Mouse (Mus musculus) kidney, adult 2 months (tissue): ENCODE measurements around the gene Irs3. TPM values are rescaled to one million over a fixed set of nuclear protein-coding genes. Genes with fewer than 3 reads are reported as not detected.

ENCODE experiments used
- DNase-seq: peaks from one replicate; pipeline ENCODE4 v3.0.0; 2021
- H3K27ac ChIP-seq: fragments of 200-500 bp; 2 replicates; pipeline ENCODE4 v1.5.1; 2012; ENCODE audit warnings: low read depth, low read length, control low read depth, inconsistent platforms; ENCODE audit not compliant: insufficient read depth
- H3K27me3 ChIP-seq: fragments of 200-500 bp; replicated peaks from 2 replicates; pipeline ENCODE4 v1.6.1; 2012; ENCODE audit warnings: mild to moderate bottlenecking, moderate library complexity, low read length, inconsistent platforms; ENCODE audit not compliant: control insufficient read depth, insufficient read depth
- H3K36me3 ChIP-seq: fragments of 200-500 bp; 2 replicates; pipeline ENCODE4 v1.6.1; 2012; ENCODE audit warnings: mild to moderate bottlenecking, moderate library complexity, low read length, inconsistent platforms; ENCODE audit not compliant: control insufficient read depth, insufficient read depth
- H3K4me1 ChIP-seq: fragments of 200-500 bp; 2 replicates; pipeline ENCODE4 v1.6.1; 2011; ENCODE audit warnings: low read length; ENCODE audit not compliant: control insufficient read depth, insufficient read depth
- H3K4me3 ChIP-seq: fragments of 200-500 bp; 2 replicates; pipeline ENCODE4 v1.5.1; 2011; ENCODE audit warnings: mild to moderate bottlenecking, low read depth, low read length, control low read depth; ENCODE audit not compliant: insufficient read depth
- CTCF ChIP-seq: fragments of 200-500 bp; conservative IDR thresholded peaks from 2 replicates; pipeline ENCODE4 v1.5.1; 2011; ENCODE audit warnings: low read depth, mild to moderate bottlenecking, control low read depth, low read length, moderate library complexity, mixed read lengths; ENCODE audit not compliant: insufficient read depth, insufficient read length
- POLR2A ChIP-seq: fragments of 200-500 bp; IDR thresholded peaks from one replicate; pipeline ENCODE4 v1.6.1; 2011; ENCODE audit warnings: low read depth, low read length, control low read depth
- WGBS: fragments of 180-500 bp; shearing (Covaris S2); methylation state at CpG from one replicate; pipeline ENCODE4 v1.1.7; 2018; 5-methylcytosine and 5-hydroxymethylcytosine counted together
- polyA plus RNA-seq: library from polyadenylated mRNA; depleted of rRNA; stranded (reverse); fragments of >200 nt; gene quantifications from 2 replicates; pipeline ENCODE4 v1.2.3, GENCODE M21; 2012; rRNA removed

Gene Irs3
- 4.2 and 4.4 TPM in 2 replicates for polyA plus RNA-seq

DNA sequence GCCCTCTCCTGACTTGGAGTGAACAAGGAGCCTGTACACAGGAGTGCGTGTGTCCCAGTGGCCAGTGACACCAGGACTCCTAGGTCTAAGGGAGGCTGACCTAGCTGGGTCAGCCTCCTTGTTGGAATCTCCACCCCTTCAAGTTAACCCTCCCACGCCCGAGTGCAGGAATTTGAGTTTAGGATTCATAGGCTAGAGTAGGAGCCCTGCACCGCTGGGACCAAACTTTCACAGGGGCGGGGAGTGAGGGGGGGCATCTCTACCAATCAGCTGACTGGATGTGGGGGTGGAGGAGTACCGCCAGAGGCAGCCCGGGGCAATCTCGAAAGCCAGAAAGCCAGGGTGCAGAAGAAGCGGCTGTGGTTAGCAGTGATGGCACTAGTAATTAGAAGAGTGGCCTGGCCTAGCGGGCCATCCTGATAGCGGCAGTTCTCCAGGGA lies at the start of gene Irs3:
Gene Irs3 (minus strand): TSS at position 63 of the 440 bp plus-strand sequence.
- Histone ChIP-seq H3K4me1 (no peaks in the 10 kb centered on the region; the same call in none of the 2 replicates), H3K36me3 (peaks cover 1% of the 10 kb centered on the region; the same call in 1 of the 2 replicates), H3K27ac (peak within 1 kb of the TSS; percentile 5), H3K4me3 (peak within 1 kb of the TSS; percentile 51), H3K27me3 (no peaks in the 10 kb centered on the region)
- peak; percentile 71 for DNase-seq
- WGBS, result 24% methylated on average over 11 of the region's 11 CpGs
- no peak for TF ChIP-seq CTCF
- no peak for TF ChIP-seq POLR2A

DNA sequence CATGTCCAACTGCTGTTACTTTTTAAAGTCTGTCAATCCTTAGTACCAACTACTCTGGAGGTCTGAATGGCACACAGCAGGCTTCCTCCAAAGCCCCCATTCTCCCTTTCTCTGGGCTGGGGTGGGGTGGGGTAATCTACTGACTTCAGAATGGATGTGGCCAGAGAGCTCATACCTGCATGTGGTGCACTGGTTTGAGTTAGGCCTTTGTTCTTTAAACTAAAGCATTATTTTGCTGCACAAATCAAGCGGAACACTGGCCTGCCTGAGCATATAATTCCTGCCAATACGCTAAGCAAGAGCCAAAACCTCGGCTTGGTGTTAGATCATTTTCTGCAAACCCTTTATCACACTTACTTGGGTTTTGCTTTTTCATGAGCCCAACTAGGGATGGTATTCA lies 49.3 kb upstream of the Irs3 start:
- Histone ChIP-seq H3K27me3 (no peaks in the 10 kb centered on the region), H3K36me3 (no peaks in the 10 kb centered on the region), H3K4me3 (no peak overlapping the region), H3K4me1 (no peaks in the 10 kb centered on the region), H3K27ac (no peak overlapping the region)
- TF ChIP-seq POLR2A (no peak), CTCF (no peak)
- no peak for DNase-seq
- 62% methylated on average over 3 of the region's 3 CpGs for WGBS

DNA sequence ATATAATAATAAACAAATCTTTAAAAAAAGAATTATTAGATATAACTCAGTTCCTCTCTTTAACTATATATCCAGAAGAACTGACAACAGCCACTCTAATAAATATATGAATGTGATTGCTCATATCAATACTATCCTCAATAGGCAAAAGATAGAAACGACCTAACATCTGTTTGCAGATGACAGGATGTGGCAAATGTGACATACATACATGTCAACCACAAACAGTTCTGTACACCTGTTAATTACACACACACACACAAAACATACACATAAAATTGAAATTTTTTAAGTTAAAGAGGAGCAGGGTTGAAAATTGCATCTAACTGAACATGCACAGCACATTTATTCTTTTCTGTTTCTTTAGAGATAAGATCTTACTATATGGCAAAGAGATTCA lies 46.4 kb upstream of the Irs3 start:
- Histone ChIP-seq H3K4me3 (no peak overlapping the region), H3K27ac (no peak overlapping the region), H3K27me3 (no peaks in the 10 kb centered on the region), H3K36me3 (no peaks in the 10 kb centered on the region), H3K4me1 (no peaks in the 10 kb centered on the region)
- DNase-seq, result no peak
- 71% methylated on average over 1 of the region's 1 CpGs for WGBS
- TF ChIP-seq CTCF (no peak), POLR2A (no peak)

DNA sequence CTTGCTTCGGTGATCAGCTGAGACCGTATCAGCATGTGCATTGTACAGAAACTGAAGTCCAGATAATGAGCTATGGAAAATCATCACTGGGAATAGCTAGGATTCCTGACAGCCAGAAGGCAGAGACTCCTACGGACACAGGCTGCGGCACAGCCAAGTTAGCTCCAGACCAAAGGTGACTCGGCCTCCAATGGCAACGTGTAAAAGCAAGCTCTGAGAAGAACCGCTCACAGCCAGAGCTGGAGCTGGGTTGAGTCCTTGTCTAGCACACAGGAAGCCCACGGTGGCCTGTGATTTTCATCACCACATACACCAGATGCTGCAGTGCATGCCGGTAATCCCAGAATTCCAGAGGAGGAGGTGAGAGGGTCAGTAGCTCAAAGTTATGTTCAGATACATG lies 45.0 kb upstream of the Irs3 start:
- H3K36me3 ChIP-seq, result no peaks in the 10 kb centered on the region
- TF ChIP-seq CTCF, result no peak
- TF ChIP-seq POLR2A, result no peak
- WGBS, result 32% methylated on average over 9 of the region's 9 CpGs
- H3K27ac ChIP-seq, result no peak overlapping the region
- DNase-seq, result peak; percentile 48
- H3K4me1 ChIP-seq, result no peaks in the 10 kb centered on the region
- H3K27me3 ChIP-seq, result no peaks in the 10 kb centered on the region
- no peak overlapping the region for H3K4me3 ChIP-seq

DNA sequence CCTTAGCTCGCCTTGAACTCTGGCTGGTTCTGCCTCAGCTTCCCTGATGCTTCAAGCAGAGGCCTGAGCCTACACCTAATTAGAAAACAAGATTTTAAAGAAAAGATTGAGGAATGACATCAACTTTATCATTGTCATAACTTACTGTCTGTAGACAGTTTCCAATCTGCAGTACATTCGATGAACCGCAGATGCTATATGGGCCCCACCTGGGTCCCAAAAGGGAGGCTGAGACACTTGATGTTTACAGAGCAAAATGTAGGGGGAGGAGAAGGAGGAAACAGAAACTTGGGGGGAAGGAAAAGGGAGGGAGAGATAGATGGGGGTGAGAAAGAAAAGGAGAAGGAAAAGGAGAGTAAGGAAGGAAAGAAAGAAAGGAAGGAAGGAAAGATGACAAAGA lies 44.5 kb upstream of the Irs3 start:
- DNase-seq, result no peak
- 84% methylated on average over 3 of the region's 3 CpGs for WGBS
- Histone ChIP-seq H3K36me3 (no peaks in the 10 kb centered on the region), H3K27ac (no peak overlapping the region), H3K27me3 (no peaks in the 10 kb centered on the region), H3K4me3 (no peak overlapping the region), H3K4me1 (no peaks in the 10 kb centered on the region)
- no peak for TF ChIP-seq CTCF
- no peak for TF ChIP-seq POLR2A

- Histone ChIP-seq H3K4me1 (peaks cover 7% of the 10 kb centered on the region; the same call in 1 of the 2 replicates), H3K27ac (no peak overlapping the region), H3K36me3 (no peaks in the 10 kb centered on the region), H3K27me3 (no peaks in the 10 kb centered on the region), H3K4me3 (no peak overlapping the region)
- WGBS, result 76% methylated on average over 6 of the region's 6 CpGs
- DNase-seq, result no peak
- TF ChIP-seq CTCF, result no peak
Measured at GRCm38 (mm10) chr5:137686127-137686790, 40.7 kb upstream of the Irs3 start.

DNA sequence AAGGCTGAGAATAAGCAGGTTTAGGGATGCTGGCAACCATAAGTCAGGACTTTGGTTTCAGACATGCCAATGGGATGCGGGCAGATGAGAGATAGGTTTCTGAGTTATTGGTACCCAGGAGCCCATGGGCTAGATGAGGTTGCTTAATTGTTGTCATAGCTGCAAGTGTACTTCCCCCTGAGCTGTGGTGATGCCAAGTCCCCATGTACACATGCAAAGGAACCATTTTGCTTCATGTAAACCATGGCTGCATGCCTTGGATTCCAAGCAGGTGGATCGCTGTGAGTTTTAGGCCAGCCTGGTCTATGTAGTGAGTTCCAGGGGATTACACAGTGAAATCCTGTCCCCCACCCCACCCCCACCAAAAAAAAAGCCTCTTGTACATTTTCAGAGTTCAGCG lies 40.1 kb upstream of the Irs3 start:
- Histone ChIP-seq H3K4me1 (peaks cover 7% of the 10 kb centered on the region; the same call in 1 of the 2 replicates), H3K36me3 (no peaks in the 10 kb centered on the region), H3K4me3 (no peak overlapping the region), H3K27ac (no peak overlapping the region), H3K27me3 (no peaks in the 10 kb centered on the region)
- 95% methylated on average over 3 of the region's 3 CpGs for WGBS
- no peak for TF ChIP-seq POLR2A
- TF ChIP-seq CTCF, result no peak
- no peak for DNase-seq
